Mouse (Mus musculus): ENCODE measurements around the gene 1700019A02Rik.

- TF ChIP-seq CTCF (IDR thresholded peaks at IDR 0.05; ENCODE audit: extremely low read depth, insufficient read depth, insufficient read length, insufficient replicate concordance) (no peak), POLR2A (IDR thresholded peaks at IDR 0.05; ENCODE audit: low read depth, low read length) (no peak)
Observed at GRCm38 (mm10) chr1:53201630-53202199, 14.3 kb upstream of the 1700019A02Rik start.

All from spleen, adult 2 months (tissue).